Mouse (Mus musculus) liver, embryonic 14.5 days (tissue): Measurements from ENCODE around the gene Itpk1.

Experiments
- CTCF ChIP-seq: IDR thresholded peaks from 2 replicates; pipeline ENCODE4 v1.5.1; 2016; ENCODE audit warnings: antibody characterized with exemption, low read depth, control low read depth
- EP300 ChIP-seq: IDR thresholded peaks from 2 replicates; pipeline ENCODE4 v1.6.1; 2016; ENCODE audit warnings: antibody characterized with exemption, low read depth

GRCm38 (mm10) chr12:102524216-102524615 lies 180.5 kb downstream of the Itpk1 start:
- TF ChIP-seq CTCF (no peak), EP300 (no peak)
